Mouse (Mus musculus) mouse embryonic stem cell (cell line): ENCODE measurements around the gene Lingo1.

Experiments used
- in situ Hi-C, 2 experiments: fragments of 300-500 bp; cut with MboI; formaldehyde crosslinking; loops; 1 replicate in 1 of 2; 3 replicates in 1 of 2; pipeline ENCODE4 v1.14.3; 2019 to 2020; ENCODE audit warnings: low sequenced_read_pairs in 2 of 2, low pct_unique_long_range_greater_than_20kb in 1 of 2, mixed read lengths in 1 of 2; ENCODE audit not compliant: unreplicated experiment in 1 of 2

Gene Lingo1

GRCm38 (mm10) chr9:56795721-56796655, at the start of gene Lingo1:
Gene Lingo1, minus strand, starts transcription at chr9:56796468.
- in situ Hi-C loops: no loop called here

DNA sequence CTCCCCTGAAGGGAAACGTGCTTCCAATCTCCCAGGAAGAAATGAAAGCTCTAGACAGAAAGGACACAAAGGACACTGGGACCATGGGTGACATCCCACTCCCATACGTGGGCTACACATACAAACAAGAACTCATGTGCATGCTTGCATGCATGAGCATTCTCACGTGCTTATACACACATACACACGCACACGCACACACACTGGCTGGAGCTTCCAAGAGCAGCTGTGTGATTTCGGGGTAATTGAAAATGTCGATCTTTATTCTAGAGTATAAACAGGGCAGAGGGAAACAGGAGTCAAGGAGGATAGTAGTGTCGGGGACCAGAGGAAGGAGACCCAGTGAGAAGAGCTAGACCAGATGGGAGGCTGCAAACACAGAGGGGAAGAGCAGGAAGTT, 48.4 kb upstream of the Lingo1 start:
- in situ Hi-C loops: no loop called here

DNA sequence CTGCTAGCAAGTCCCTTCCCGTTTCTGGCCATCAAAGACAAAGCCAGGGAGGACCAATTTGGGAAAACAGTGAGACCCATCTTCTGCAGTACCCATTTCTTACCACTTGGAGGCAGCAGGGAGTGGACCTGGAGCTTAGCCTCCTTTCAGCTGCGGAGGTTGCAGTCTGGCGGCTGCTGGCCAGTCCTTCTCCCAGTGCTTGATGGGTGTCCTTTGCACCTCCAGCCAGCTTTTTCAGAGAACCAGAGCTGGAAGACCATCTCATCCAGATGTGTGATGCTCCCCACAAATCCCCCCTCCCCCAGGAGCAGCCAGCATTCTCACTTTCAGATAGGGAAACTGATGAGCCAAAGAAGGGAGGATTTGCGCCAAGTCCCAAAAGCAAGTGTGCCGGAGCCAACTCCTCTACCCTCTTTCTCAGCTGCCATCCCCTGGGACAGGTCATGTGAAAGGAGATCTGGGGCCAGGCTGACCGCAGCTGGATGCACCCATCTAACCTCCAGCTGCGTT, 47.5 kb upstream of the Lingo1 start:
- in situ Hi-C loops: no loop called here

DNA sequence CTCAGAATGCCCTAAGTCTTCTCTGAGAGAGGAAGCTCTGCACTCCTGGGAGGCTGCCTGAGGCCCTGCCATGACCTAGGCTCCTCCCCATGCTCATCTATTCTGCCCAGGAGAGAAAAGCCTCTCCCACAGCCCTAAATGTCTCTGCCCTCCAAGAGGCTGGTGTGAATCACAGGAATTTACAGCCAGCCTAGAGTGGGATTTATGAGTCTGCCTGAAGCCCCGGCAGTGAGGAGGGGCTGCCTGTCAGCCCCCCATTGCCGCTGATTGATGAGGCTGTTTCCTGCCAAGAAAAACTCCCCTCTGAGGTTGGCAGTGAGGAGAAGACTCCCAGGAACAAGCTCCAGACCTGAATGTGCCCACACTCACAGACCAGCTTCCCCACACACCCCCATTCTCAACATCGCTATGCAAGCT, 46.0 kb upstream of the Lingo1 start:
- in situ Hi-C loops: no loop called here

DNA sequence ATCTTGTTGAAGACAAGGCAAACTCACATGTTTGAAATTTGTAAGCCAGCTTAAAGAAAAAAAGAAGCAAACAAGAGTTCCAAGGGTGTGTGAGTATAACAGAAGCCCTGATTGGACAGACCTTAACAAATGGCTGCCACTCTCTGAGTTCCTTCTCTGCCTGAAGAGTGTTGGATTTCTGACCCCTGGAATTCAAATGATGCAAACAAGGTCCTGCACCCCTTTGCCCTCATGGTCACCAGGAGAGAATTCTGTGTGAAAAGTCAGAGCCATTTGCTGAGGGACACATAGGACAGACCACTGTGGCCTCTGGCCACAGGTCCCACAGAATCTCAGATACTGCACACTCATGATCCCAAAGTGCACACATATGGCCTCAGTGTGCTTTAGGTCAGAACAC, 45.6 kb upstream of the Lingo1 start:
- in situ Hi-C loops: no loop called here

DNA sequence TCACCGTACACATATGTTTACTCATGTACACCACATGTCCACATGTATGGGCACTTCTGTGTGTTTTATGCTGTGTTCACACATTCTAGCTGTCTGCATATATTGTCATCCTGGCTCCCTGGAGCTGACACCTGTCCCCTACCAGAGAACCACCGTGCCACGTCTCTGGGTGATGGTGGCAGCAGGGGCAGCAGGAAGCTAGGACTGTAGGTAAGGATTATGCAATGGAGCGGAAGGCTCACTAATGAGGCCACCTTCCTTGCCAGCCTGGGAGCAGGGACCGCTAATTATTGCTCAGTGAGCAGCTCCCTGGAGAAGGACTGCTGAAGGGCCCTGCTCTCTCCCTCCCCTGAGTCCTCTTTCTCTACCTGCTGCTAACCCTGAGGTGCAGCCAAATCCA, 44.5 kb upstream of the Lingo1 start:
- in situ Hi-C loops: no loop called here

GRCm38 (mm10) chr9:56835152-56835551, 38.9 kb upstream of the Lingo1 start:
- in situ Hi-C loops: no loop called here

GRCm38 (mm10) chr9:56832900-56833299, 36.6 kb upstream of the Lingo1 start:
- in situ Hi-C loops: no loop called here

GRCm38 (mm10) chr9:56831904-56832303, 35.6 kb upstream of the Lingo1 start:
- in situ Hi-C loops: no loop called here

DNA sequence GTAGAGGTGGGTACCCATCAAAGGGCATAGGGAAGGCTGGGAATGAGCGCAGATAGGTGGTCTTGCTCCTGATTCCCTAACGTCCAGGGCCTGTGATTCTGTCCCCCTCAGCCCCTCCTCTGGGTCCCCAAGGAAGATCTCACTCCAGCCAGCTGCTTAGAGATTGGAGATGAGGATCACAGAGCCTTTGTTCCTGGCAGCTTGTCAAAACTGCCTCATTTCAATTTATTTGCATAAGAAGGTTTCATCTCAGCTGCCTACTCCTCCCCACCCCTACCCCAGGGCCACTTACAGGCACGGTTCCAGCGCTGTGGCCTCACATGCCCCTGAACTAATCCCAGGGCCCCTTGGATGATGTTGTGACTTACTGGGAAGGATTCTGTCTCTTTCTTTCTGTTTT, 33.9 kb upstream of the Lingo1 start:
- in situ Hi-C loops: no loop called here

DNA sequence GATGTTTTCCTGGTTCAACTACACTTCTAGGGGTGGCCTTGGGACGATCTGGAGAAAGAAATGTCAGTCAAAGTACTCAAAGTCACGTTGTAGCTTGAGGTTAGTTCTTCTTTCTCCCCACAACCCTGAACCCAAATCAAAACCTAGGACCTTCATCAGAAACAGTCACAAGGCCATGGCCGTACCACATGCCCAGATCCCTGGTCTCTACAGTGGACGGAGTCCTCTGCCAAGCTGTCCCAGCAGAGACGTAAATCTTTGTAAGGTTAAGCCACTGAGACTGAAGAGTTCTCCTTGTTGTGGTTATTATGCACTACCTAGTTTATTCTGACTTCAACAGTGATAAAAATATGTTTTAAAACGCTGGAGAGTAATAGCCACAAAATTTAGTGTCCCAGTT, 32.6 kb upstream of the Lingo1 start:
- in situ Hi-C loops: no loop called here

DNA sequence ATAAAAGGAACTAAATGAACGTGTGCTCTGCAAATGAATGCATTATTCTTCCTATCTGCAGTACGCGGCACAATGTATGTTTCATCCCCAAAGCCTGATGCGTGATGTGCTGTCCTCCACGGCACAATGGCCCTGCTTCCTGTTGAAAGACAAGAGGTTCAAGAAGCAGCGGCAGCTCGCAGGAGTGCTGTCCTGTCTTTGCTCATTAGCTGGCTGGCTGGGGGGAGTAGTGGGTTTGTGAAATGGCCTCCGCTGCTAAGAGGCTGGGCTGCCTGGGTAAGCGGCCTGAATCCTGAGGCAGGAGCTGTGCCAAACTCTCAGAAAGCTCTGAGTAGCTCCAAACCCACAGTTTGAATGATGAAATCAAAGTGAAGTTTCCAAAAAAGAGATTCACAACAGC, 31.9 kb upstream of the Lingo1 start:
- in situ Hi-C loops: no loop called here

DNA sequence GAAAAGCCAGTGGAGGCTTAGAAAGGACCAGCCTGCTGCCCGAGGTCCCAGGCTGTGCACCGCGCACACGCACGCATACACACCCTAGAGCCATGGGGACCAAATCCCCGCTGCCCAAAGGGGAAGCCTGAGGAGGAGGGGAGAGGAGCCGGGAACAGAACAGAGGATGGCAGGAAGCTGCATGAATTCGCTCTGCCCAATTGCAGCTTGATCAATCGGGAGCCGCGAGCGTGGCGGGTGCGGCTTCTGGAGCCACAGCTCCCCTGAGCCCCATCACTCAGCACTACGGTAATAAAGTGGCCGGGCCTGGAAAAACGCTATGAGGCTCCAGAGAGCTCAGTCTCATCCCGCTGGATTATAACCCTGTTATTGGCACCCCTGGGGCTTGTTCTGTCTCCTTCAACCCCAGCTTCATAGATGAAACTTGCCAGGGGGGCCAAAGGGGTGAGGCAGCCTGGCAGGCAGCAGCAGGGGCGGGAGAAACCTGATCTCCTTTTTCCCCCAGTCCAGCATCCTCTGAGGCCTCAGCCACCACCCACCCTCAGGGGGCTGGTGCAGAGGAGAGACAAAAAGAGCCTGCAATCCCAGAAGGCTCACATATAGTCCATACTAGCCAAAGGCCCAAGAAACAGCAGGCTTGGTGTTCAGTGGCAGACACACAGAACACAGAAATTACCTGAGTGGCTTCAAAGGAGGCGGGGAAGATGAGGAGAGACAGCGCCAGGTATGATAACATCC, 29.4 kb upstream of the Lingo1 start:
- in situ Hi-C loops: no loop called here

- in situ Hi-C loops: no loop called here
Measured at GRCm38 (mm10) chr9:56824900-56825299, 28.6 kb upstream of the Lingo1 start.

DNA sequence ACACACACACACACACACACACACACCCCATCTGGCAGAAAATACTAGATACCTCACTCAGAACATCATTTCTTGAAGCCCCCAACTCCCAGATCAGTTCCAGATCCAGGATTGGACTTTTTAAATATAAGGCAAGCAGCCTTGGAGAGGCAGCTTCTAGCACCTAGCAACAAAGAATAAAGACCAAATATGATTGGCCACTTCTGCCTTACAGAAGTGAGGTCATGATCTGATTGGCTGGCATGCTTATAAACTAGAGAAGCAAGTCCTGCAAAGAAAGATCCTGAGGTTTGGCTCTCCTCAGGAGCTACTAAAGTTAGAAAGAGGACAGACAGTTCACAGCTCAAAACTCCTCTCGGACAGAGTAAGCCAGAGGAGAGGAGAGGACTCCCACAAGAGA, 14.6 kb upstream of the Lingo1 start:
- in situ Hi-C loops: no loop called here

- in situ Hi-C loops: no loop called here
Measured at GRCm38 (mm10) chr9:56807990-56808389, 11.7 kb upstream of the Lingo1 start.

DNA sequence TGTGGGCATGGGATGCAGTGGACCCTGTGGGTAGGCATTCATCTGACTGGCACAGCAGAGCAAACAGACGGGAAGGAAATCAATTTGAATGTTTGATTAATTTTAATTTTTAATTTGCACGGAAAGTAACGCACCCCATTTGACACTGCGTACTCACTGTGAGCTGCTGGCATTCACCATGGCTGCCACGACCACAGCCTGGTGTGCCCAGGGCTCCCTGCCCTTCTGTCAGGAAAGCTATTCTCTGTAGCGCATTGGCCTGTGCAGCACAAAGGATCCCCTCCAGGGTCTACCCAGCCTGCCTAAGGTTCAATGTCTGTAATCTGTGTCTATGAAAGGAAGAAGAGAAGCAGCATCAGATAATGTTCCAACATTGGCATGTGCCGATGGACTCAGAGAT, 6.9 kb upstream of the Lingo1 start:
- in situ Hi-C loops: no loop called here

- in situ Hi-C loops: no loop called here
Measured at GRCm38 (mm10) chr9:56797876-56798275, 1.6 kb upstream of the Lingo1 start.

GRCm38 (mm10) chr9:56796656-56797131, 426 bp upstream of the Lingo1 start:
- in situ Hi-C loops: no loop called here
